In genomic region chr6:57534611-57535286, GRCm38 (mm10) we compare ENCODE assay signal across 8 mouse cellular contexts. TPM values are rescaled to one million over a fixed set of nuclear protein-coding genes. Genes with fewer than 3 reads are reported as not detected.
A peak's percentile ranks its signal among the peaks of the same experiment; 100 is the strongest.
DNase-seq lines count a peak whose midpoint lies in the region; ATAC-seq and TF ChIP-seq lines count a peak whose summit lies in the region.

No protein-coding gene starts in this region.

- no peaks in the 10 kb centered on the region for H3K9me3 ChIP-seq in erythroblast, embryonic 14.5 days (ENCODE audit: control insufficient read depth, low read length)
- H3K9me3 ChIP-seq in hindbrain, postnatal 0 days (ENCODE audit: low read length) = no peaks in the 10 kb centered on the region
- H3K9me3 ChIP-seq in limb, embryonic 11.5 days (ENCODE audit: control insufficient read depth, low read length) = no peaks in the 10 kb centered on the region
- H3K9me3 ChIP-seq in midbrain, embryonic 11.5 days (ENCODE audit: control insufficient read depth, low read length) = no peaks in the 10 kb centered on the region

- peak overlapping the region; percentile 70 for H3K4me3 ChIP-seq in erythroblast, embryonic 14.5 days (replicated peaks)
- peak overlapping the region; percentile 57 for H3K4me3 ChIP-seq in hindbrain, postnatal 0 days (ENCODE audit: low read length)
- H3K4me3 ChIP-seq in limb, embryonic 11.5 days (ENCODE audit: low read depth, low read length) = peak overlapping the region; percentile 64
- peak overlapping the region; percentile 38 for H3K4me3 ChIP-seq in midbrain, embryonic 11.5 days (ENCODE audit: low read depth, low read length)

- H3K9ac ChIP-seq in hindbrain, postnatal 0 days (replicated peaks; ENCODE audit: low read length) = peak overlapping the region; percentile 62
- H3K9ac ChIP-seq in limb, embryonic 11.5 days (ENCODE audit: low read length) = peak overlapping the region; percentile 69
- H3K9ac ChIP-seq in midbrain, embryonic 11.5 days (ENCODE audit: low read length) = peak overlapping the region; percentile 41

- no peak for ATAC-seq in erythroblast, adult 5-6 weeks (replicated peaks; ENCODE audit: low FRiP score, poor library complexity, severe bottlenecking)
- ATAC-seq in hindbrain, postnatal 0 days = peak; percentile 34
- peak; percentile 49; the same call in 1 of the 2 replicates for ATAC-seq in limb, embryonic 11.5 days (ENCODE audit: insufficient number of reproducible peaks, low FRiP score, low TSS enrichment, low read depth)
- peak; percentile 63 for ATAC-seq in midbrain, embryonic 11.5 days (ENCODE audit: low FRiP score)

- no peaks in the 10 kb centered on the region for H3K36me3 ChIP-seq in erythroblast, embryonic 14.5 days (ENCODE audit: control insufficient read depth)
- H3K36me3 ChIP-seq in hindbrain, postnatal 0 days (ENCODE audit: insufficient read depth, low read length) = no peaks in the 10 kb centered on the region
- no peaks in the 10 kb centered on the region for H3K36me3 ChIP-seq in limb, embryonic 11.5 days (ENCODE audit: control insufficient read depth, insufficient read depth, low read length)
- H3K36me3 ChIP-seq in midbrain, embryonic 11.5 days (ENCODE audit: control insufficient read depth, insufficient read depth, low read length) = no peaks in the 10 kb centered on the region

- H3K27ac ChIP-seq in hindbrain, postnatal 0 days = peak overlapping the region; percentile 83
- H3K27ac ChIP-seq in limb, embryonic 11.5 days (replicated peaks; ENCODE audit: low read depth, low read length) = no peak overlapping the region
- no peak overlapping the region for H3K27ac ChIP-seq in midbrain, embryonic 11.5 days (ENCODE audit: low read depth, low read length)

- no peaks in the 10 kb centered on the region for H3K27me3 ChIP-seq in erythroblast, embryonic 14.5 days (ENCODE audit: control insufficient read depth)
- H3K27me3 ChIP-seq in hindbrain, postnatal 0 days (ENCODE audit: insufficient read depth, low read length) = no peaks in the 10 kb centered on the region
- H3K27me3 ChIP-seq in limb, embryonic 11.5 days (ENCODE audit: control insufficient read depth, insufficient read depth, low read length) = no peaks in the 10 kb centered on the region
- H3K27me3 ChIP-seq in midbrain, embryonic 11.5 days (ENCODE audit: control insufficient read depth, insufficient read depth, low read length) = no peaks in the 10 kb centered on the region

- DNase-seq in cerebellum, adult 9-11 months = peak; percentile 62
- DNase-seq in frontal cortex, postnatal 36 days (ENCODE audit: low spot score in 2 of 2) = peak; percentile 44 to 50
- peak; percentile 52 for DNase-seq in hindbrain, postnatal 0 days (ENCODE audit: low spot score)
- DNase-seq in limb, embryonic 11.5 days (ENCODE audit: low spot score) = peak; percentile 70
- DNase-seq in midbrain, embryonic 11.5 days (ENCODE audit: low spot score, missing footprints) = peak; percentile 96
- DNase-seq in spleen, adult 12 weeks (ENCODE audit: low spot score) = peak; percentile 23

- peaks cover 20% of the 10 kb centered on the region for H3K4me1 ChIP-seq in erythroblast, embryonic 14.5 days (ENCODE audit: control insufficient read depth)
- H3K4me1 ChIP-seq in hindbrain, postnatal 0 days (ENCODE audit: insufficient read depth, low read length) = peaks cover 5% of the 10 kb centered on the region; the same call in 1 of the 2 replicates
- H3K4me1 ChIP-seq in limb, embryonic 11.5 days (ENCODE audit: control insufficient read depth, insufficient read depth, low read length) = no peaks in the 10 kb centered on the region
- peaks cover 8% of the 10 kb centered on the region for H3K4me1 ChIP-seq in midbrain, embryonic 11.5 days (ENCODE audit: control insufficient read depth, insufficient read depth, low read length)

- peak overlapping the region; percentile 81 for H3K4me2 ChIP-seq in hindbrain, postnatal 0 days (ENCODE audit: low read depth, low read length)
- H3K4me2 ChIP-seq in limb, embryonic 11.5 days (ENCODE audit: low read depth, severe bottlenecking) = peak overlapping the region; percentile 62
- H3K4me2 ChIP-seq in midbrain, embryonic 11.5 days = peak overlapping the region; percentile 75

- WGBS in hindbrain, postnatal 0 days = under 1% methylated on average over 31 of the region's 31 CpGs
- 1% methylated on average over 31 of the region's 31 CpGs for WGBS in limb, embryonic 11.5 days
- WGBS in midbrain, embryonic 11.5 days = under 1% methylated on average over 31 of the region's 31 CpGs

- 0 out of 2 replicates have a peak, but pooled peaks have one; percentile 2 for TF ChIP-seq CTCF in hindbrain, postnatal 0 days (IDR thresholded peaks at IDR 0.05; ENCODE audit: low read depth)

RNA-seq across cellular contexts. Expression of gene Ppm1k, which starts 0.5 kb away (rescaled TPM):
- not detected in 2 replicates for polyA plus RNA-seq in erythroblast, embryonic 14.5 days (2012)
- total RNA-seq in erythroblast, adult 5-6 weeks (2015; ENCODE audit: low replicate concordance) = 0.38 and 1.0 TPM in 2 replicates
- 1.4 and 1.7 TPM in 2 replicates for total RNA-seq in erythroblast, adult 5-6 weeks (2017; ENCODE audit: low replicate concordance)
- total RNA-seq in hindbrain, postnatal 0 days (2014; rRNA removed) = 11.3 and 12.4 TPM in 2 replicates
- polyA plus RNA-seq in hindbrain, postnatal 0 days (2015; fragmentation: Nextera tagmentation; extraction: Ambion mirVana) = 8.2 and 9.4 TPM in 2 replicates
- polyA plus RNA-seq in limb, embryonic 11.5 days (2014; fragmentation: Nextera tagmentation; extraction: Ambion mirVana) = 5.0 and 5.8 TPM in 2 replicates
- 5.6 and 5.7 TPM in 2 replicates for polyA plus RNA-seq in midbrain, embryonic 11.5 days (2014; fragmentation: Nextera tagmentation; extraction: Ambion mirVana)

RNA-seq across cellular contexts. Expression of gene Herc6, which starts 46.1 kb away (rescaled TPM):
- 0.97 and 2.0 TPM in 2 replicates for polyA plus RNA-seq in erythroblast, embryonic 14.5 days (2012)
- 76.9 and 83.4 TPM in 2 replicates for total RNA-seq in erythroblast, adult 5-6 weeks (2015; ENCODE audit: low replicate concordance)
- total RNA-seq in erythroblast, adult 5-6 weeks (2017; ENCODE audit: low replicate concordance) = 95.7 and 121 TPM in 2 replicates
- 0.84 and 3.5 TPM in 2 replicates for total RNA-seq in hindbrain, postnatal 0 days (2014; rRNA removed)
- polyA plus RNA-seq in hindbrain, postnatal 0 days (2015; fragmentation: Nextera tagmentation; extraction: Ambion mirVana) = 1.4 and 1.7 TPM in 2 replicates
- 1.6 and 2.1 TPM in 2 replicates for polyA plus RNA-seq in limb, embryonic 11.5 days (2014; fragmentation: Nextera tagmentation; extraction: Ambion mirVana)
- polyA plus RNA-seq in midbrain, embryonic 11.5 days (2014; fragmentation: Nextera tagmentation; extraction: Ambion mirVana) = 2.3 and 3.2 TPM in 2 replicates

Comparison
In these comparisons a context has a peak if more than half of its experiments do, and no peak if none do; other contexts are left out.
1. DNase-seq: peak in every context shown above with its lines; median percentile 96 in midbrain, embryonic 11.5 days; 70 in limb, embryonic 11.5 days; 62 in cerebellum, adult 9-11 months; 52 in hindbrain, postnatal 0 days; 47 in frontal cortex, postnatal 36 days; 23 in spleen, adult 12 weeks.